Mouse (Mus musculus): ENCODE data around the gene Olfr530.

The Olfr530 gene

DNA sequence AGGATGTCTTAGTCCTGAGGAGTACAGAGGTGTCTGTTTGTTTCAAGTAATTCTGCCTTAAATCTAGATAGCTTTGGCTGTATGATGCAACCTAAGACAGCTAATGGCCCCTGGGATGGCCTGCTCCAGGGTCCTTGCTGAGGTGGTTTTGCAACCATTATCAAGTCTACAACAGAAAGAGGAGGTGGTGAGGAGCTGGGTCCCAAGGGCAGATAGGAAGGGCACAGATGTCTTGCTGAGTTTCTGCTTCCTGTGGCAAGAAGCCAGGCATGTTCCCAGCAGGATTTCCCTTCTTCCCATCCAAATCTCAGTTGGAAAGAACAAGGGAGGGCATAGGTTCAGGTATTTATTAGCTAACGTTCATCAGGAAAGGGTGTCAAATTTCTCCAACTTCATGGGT lies at the start of gene Olfr530:
Olfr530 (minus strand) TSS at position 101 of the 400 bp plus-strand sequence.
- no peak for DNase-seq (ENCODE audit: inconsistent age in 2 of 2, low spot score in 1 of 2)

DNA sequence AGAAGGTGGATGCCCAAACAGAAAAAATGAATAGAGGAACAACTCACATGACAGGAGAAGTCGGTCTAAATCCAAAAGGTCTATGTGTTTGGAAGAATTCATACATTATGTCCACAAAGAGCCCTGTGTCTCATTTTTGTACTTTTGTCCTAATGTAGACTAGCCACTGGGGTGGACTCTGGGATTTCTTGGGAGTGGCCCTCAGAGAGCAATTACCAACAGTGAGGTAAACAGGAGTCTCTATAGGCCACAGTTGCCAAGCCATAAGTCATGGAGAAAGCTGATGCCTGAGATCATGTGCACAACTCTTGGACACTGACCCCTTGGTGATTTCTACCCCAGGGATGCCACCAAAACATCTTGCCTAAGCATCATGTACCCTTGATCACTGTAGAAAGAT lies 45.4 kb upstream of the Olfr530 start, which contains the start of gene Olfr532:
Olfr532 (minus strand) TSS at position 101 of the 400 bp plus-strand sequence.
- DNase-seq (ENCODE audit: inconsistent age in 2 of 2, low spot score in 1 of 2) = no peak

DNA sequence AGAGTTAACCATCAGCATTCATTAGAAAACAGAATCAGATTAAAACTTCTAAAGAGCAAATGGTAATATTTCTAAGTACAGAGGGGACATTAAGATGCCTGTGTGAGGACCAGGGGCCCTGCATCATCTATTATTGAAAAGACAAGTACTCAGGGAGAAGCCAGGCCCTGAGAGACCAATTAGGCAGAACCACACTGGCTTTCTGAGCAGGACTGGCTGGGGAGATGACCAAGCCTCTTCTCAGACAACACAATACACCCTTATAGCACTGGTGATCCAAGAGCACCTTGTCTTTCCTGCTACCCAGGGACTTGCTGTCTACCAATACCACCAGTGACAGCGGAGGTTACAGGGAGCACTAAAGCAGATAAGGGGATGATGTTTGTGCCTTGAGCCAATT lies 26.7 kb upstream of the Olfr530 start, which contains the start of gene Olfr531:
Olfr531 (minus strand) TSS at position 101 of the 400 bp plus-strand sequence.
- no peak for DNase-seq (ENCODE audit: inconsistent age in 2 of 2, low spot score in 1 of 2)

DNA sequence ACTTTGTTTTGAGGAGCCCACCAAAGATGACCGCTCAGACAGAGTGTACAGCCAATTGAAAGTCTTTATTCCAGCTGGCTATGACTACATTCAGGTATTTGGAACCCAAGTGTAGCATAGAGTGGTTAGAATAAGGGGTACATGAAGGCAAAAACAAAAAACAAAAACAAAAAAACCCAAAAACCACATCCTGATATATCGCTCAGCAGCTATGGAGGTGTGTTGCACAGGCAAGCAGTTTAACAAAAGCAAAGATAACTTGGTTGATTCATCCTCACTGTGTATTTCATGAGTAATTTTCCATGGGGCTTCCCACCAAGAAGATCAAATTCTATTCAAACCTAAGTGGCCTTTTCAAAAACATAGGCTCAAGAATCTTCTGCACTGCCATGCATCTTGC lies 780 bp upstream of the Olfr530 start:
- no peak for DNase-seq (ENCODE audit: inconsistent age in 2 of 2, low spot score in 1 of 2)

DNA sequence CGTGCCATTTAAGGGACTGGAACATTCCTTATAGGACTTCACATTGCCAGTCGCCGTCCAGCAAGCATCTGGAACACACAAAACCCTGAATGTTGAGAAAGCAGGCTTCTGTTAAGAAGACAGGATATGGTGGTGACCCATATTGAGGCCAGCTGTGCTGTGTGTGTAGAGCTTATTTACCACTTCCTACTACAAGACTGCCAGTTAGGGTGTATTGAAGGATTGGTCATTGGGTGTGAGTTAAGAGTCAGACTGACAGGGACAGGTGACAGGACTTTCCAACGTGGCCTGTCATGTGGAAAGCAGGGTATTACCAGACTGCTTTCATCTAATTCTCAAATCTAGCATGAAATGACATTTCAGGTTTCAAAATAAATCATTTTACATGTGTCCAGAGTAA lies 1.8 kb downstream of the Olfr530 start:
- no peak for DNase-seq (ENCODE audit: inconsistent age in 2 of 2, low spot score in 1 of 2)

DNA sequence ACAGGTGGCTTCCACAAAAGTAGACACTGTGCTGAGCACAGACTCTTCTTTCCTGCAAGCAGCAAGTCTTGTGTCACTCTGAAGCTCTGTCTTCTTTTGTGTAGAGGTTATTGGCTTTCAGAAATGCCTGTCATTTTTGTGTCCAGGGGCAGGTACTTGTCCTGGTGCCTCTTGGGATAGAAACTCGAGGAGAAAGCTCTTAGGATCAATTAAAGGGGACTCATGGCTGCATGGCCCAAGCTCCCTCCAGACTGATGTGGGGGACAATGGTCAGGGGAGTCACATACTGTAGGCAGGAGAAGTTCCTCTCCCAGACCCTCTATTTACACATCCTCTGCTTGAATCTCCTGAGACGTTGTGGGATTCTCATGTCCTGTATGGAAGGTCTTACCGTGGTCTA lies 14.6 kb downstream of the Olfr530 start, which contains the start of gene Olfr60:
Olfr60 (minus strand) TSS at position 101 of the 400 bp plus-strand sequence.
- no peak for DNase-seq (ENCODE audit: inconsistent age in 2 of 2, low spot score in 1 of 2)

DNA sequence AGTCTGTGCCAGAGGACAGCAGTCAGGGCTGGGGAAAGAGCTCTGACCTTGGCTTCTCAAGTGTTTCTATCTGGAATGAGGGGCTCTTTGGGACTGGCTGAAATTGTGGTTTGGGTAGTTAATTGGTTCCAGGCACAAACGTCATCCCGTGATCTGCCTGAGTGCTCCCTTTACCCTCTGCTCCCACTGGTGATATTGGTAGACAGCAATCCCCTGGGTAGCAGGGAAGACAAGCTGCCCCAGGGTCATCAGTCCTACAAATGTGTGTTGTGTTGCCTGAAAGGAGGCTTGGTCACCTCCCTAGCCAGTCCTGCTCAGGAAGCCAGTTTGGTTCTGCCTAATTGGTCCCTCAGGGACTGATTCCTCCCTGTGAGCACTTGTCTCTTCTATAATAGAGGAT lies 42.4 kb downstream of the Olfr530 start, which contains the start of gene Olfr527:
Olfr527 (plus strand) TSS at position 301 of the 400 bp plus-strand sequence.
- no peak for DNase-seq (ENCODE audit: inconsistent age in 2 of 2, low spot score in 1 of 2)

DNA sequence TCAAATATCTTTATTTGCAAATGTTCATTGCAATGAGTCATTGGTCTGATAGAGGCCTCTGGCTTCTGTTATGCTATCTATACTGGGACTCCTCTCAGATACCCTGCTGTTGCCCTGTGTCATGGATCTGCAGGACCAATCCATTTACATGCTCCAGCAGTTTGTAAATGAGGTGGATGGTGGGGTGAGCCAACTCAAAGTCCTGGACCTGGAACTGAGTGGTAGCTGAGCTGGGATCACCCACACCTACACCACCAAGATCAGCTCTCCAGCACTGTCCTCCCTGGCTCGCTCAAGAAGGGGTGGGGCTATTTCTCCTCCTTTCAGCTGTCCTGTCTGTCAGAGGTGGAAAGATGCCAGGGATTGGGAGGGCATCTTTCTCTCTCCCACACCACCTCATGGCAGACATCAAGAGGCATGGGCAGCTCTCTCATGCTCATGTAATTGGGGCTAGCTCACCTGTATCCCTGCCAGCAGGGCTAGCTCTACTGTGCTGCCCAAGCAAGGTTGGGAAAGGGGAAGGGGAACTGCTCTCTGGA lies 46.3 kb downstream of the Olfr530 start:
- DNase-seq (ENCODE audit: inconsistent age in 2 of 2, low spot score in 1 of 2) = no peak

Measured in adrenal gland, adult (tissue).